19 mouse cellular contexts compared by ENCODE assay signal in the genomic region with DNA sequence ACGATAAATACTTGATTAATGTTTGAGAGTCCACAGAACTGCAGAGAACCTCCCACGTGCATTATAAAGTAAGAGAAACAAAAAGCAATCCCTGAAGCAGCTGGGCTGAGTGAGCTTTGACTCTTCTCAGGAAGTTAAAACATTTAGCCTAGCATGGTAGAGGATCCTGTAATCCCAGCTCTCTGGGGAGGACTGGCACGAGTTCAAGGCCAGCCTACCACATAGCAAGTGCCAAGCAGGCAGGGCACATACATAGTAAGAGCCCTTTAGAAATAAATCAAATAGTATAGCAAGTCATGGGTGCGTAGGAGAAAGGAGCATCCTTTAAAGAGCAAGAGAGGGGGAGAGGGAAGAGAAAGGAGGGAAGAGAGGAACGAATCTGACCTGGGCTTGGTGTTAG. TPM values are rescaled to one million over a fixed set of nuclear protein-coding genes. Genes with fewer than 3 reads are reported as not detected.
DNase-seq lines count a peak whose midpoint lies in the region.
"Had no signal": no experiment of that assay in that cellular context is flagged by ENCODE, and none has a peak within 500 bp of the region (broad histone marks: within the 10 kb centered on the region; RNA-seq: fewer than 3 reads in every experiment).

No protein-coding gene starts in this region.

- H3K4me1 ChIP-seq in heart, embryonic 10.5 days = peaks cover 10% of the 10 kb centered on the region; the same call in 1 of the 2 replicates
- H3K4me1 ChIP-seq: limb, embryonic 15.5 days; midbrain, embryonic 13.5 days had no signal

- peaks cover 91% of the 10 kb centered on the region for H3K36me3 ChIP-seq in heart, embryonic 10.5 days

- DNase-seq in heart, adult 11 months = peak; percentile 50
- DNase-seq in heart, embryonic 10.5 days (ENCODE audit: low spot score) = no peak
- DNase-seq in adipocyte (ENCODE audit: low spot score) = peak; percentile 64
- DNase-seq in adrenal gland, adult 2 months = peak; percentile 67
- peak; percentile 12 for DNase-seq in induced T-regulatory cell, adult 2 months (ENCODE audit: low read depth)
- no peak for DNase-seq in spleen, postnatal 36 days (ENCODE audit: low spot score in 2 of 2)
- no peak for DNase-seq in frontal cortex, postnatal 14 days (ENCODE audit: low spot score in 2 of 2)
- DNase-seq: cerebellum, postnatal 36 days; gastrocnemius, postnatal 36 days; heart, postnatal 4 days; kidney, adult 2 months; layer of hippocampus, adult 9-11 months; lung, embryonic 14.5 days had no signal

- H3K4me3 ChIP-seq in heart, embryonic 10.5 days = no peak overlapping the region
- H3K4me3 ChIP-seq: limb, embryonic 15.5 days; midbrain, embryonic 13.5 days had no signal

- 93% methylated on average over 5 of the region's 5 CpGs for WGBS in heart, embryonic 10.5 days

- H3K9me3 ChIP-seq in heart, embryonic 10.5 days = no peaks in the 10 kb centered on the region
- H3K9me3 ChIP-seq: limb, embryonic 15.5 days; midbrain, embryonic 13.5 days had no signal

- no peak overlapping the region for H3K27ac ChIP-seq in heart, embryonic 10.5 days
- H3K27ac ChIP-seq: hindbrain, embryonic 14.5 days; kidney, postnatal 0 days; limb, embryonic 15.5 days; liver, embryonic 14.5 days; midbrain, embryonic 13.5 days; stomach, postnatal 0 days had no signal

- H3K27me3 ChIP-seq in heart, embryonic 10.5 days (ENCODE audit: insufficient read depth, poor library complexity, severe bottlenecking) = no peaks in the 10 kb centered on the region
- H3K27me3 ChIP-seq: limb, embryonic 15.5 days; midbrain, embryonic 13.5 days had no signal

RNA-seq across cellular contexts. Expression of gene Pfkm, which starts 26.5 kb away (rescaled TPM):
- polyA plus RNA-seq in heart, embryonic 10.5 days (2016; fragmentation: Nextera tagmentation; extraction: Ambion mirVana) = 47.1 and 67.5 TPM in 2 replicates
- 10 to 100 TPM; 46.1 to 73.6 TPM for total RNA-seq in adrenal gland, adult 2 months (2021)
- polyA plus RNA-seq in adrenal gland, adult 2 months (2012; rRNA removed) = 30.0 and 33.5 TPM in 2 replicates

RNA-seq across cellular contexts. Expression of gene Senp1, which starts 27.7 kb away (rescaled TPM):
- 26.8 and 30.5 TPM in 2 replicates for polyA plus RNA-seq in heart, embryonic 10.5 days (2016; fragmentation: Nextera tagmentation; extraction: Ambion mirVana)
- total RNA-seq in adrenal gland, adult 2 months (2021) = 10 to 100 TPM; 15.7 to 16.5 TPM
- polyA plus RNA-seq in adrenal gland, adult 2 months (2012; rRNA removed) = 4.1 and 5.1 TPM in 2 replicates

Comparison
In these comparisons a context has a peak if more than half of its experiments do, and no peak if none do; other contexts are left out.
1. DNase-seq: peak in heart, adult 11 months (single experiment), adipocyte (single experiment), adrenal gland, adult 2 months (single experiment) and induced T-regulatory cell, adult 2 months (single experiment); none in heart, embryonic 10.5 days (single experiment), spleen, postnatal 36 days (0 of 2) and frontal cortex, postnatal 14 days (0 of 2).